Mouse (Mus musculus) cortical plate, adult 2 months (tissue): ENCODE measurements around the gene Fgfr2.

Experiments used
- CTCF ChIP-seq: fragments of 200-500 bp; IDR thresholded peaks from 2 replicates; pipeline ENCODE4 v1.5.1; 2011; ENCODE audit warnings: mild to moderate bottlenecking, control low read depth, low read length; ENCODE audit not compliant: insufficient read depth; ENCODE audit errors: extremely low read depth
- POLR2A ChIP-seq: fragments of 200-500 bp; IDR thresholded peaks from 2 replicates; pipeline ENCODE4 v1.6.1; 2011; ENCODE audit warnings: mild to moderate bottlenecking, low read length, control low read depth; ENCODE audit not compliant: insufficient read depth; ENCODE audit errors: extremely low read depth

DNA sequence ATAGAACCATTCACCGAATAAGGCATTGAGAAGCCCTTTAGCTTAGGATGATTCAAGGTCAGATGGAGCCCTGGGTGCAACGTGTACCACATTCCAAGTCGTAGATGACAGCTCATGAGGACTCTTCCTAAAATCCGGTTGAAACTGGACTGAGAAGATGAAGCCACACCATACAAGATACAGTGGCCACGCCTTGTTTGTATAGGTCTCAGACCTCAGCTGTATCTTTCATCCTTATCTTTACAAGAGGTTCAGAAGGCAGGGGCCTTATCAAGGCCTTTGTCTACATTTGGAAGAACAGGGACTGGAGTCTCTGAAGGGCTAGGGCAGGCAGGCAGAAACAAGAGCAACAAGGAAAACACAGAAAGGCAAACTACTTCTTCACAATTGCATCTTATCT lies 2974.2 kb downstream of the Fgfr2 start:
- TF ChIP-seq CTCF (no peak), POLR2A (no peak)
